Mouse (Mus musculus): ENCODE data around the gene Ror2. TPM values are rescaled to one million over a fixed set of nuclear protein-coding genes. Genes with fewer than 3 reads are reported as not detected.

Gene Ror2
- polyA plus RNA-seq, 1 experiment from 2014 or later = 11.7 TPM

DNA sequence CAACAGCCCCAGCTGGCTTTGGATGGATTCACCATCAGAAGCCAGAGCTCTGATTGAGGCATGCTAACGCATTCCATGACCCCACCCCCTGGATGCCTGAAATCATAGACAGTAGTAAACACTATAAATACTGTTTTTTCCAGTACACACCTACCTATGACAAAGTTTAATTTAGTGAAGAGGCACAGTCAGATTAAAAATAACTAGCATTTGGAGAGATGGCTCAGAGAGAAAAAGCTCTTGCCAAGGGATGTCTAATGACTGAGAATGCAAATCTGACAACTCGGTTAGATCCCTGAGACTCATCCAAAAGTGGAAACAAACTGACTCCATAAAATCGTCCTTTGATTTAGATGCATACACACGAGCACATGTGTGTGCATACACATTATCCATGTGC is 15.4 kb downstream of the Ror2 start:
- Histone ChIP-seq H3K9ac (replicated peaks) (no peak overlapping the region), H3K27me3 (no peaks in the 10 kb centered on the region), H3K27ac (replicated peaks) (no peak overlapping the region), H3K36me3 (no peaks in the 10 kb centered on the region), H3K9me3 (no peaks in the 10 kb centered on the region), H3K4me3 (no peak overlapping the region), H3K4me2 (replicated peaks) (no peak overlapping the region), H3K4me1 (peaks cover 11% of the 10 kb centered on the region; the same call in 1 of the 2 replicates)
- 92% methylated on average over 4 of the region's 4 CpGs for WGBS
- ATAC-seq (ENCODE audit: low FRiP score, low read depth) = no peak

DNA sequence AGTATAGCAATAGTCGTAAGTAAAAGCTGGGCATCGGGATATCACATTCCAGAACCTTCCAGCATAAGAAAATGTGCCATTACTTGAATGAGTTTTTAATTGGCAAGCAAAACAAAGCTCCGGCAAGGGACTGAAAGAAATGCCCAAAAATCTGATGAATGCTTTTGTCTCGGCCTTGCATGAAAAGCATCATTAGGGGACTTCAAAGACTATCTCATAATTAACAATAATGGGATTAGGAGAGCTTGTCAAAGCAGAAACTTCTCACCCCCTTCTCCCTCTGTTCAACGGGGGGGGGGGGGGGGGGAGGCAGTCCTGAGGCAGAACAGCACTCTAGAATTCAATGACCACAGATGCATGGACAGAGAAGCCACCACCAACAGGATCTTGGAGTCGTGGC is 17.4 kb downstream of the Ror2 start:
- ATAC-seq (ENCODE audit: low FRiP score, low read depth) = no peak

DNA sequence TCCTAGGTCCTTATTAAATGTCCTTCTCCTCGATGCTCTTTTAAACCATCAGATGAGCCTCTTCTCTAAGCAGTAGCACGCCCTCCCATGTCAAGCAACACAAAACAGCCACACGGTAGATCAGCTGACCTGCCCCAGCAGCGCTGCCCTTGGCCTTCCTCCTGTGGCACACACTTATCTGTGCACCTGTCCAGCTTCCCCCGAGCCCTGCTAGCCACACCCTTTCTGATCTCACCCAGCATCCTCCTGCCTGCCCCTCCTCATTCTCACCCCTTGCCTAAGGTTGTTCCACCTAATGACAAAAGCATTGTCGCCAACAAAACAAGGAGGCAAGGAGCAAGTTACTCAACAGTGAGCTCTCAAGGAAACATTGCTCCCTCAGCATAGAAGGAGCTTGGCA is 18.1 kb downstream of the Ror2 start:
- Histone ChIP-seq H3K9me3 (no peaks in the 10 kb centered on the region), H3K27me3 (no peaks in the 10 kb centered on the region), H3K4me3 (no peak overlapping the region), H3K4me1 (peaks cover 11% of the 10 kb centered on the region; the same call in 1 of the 2 replicates), H3K4me2 (replicated peaks) (no peak overlapping the region), H3K27ac (replicated peaks) (no peak overlapping the region), H3K36me3 (no peaks in the 10 kb centered on the region), H3K9ac (replicated peaks) (no peak overlapping the region)
- ATAC-seq (ENCODE audit: low FRiP score, low read depth) = no peak
- WGBS = 76% methylated on average over 6 of the region's 6 CpGs

More for the DNA sequence above, 17.4 kb downstream of the Ror2 start:
- Histone ChIP-seq H3K4me3 (no peak overlapping the region), H3K4me1 (peaks cover 11% of the 10 kb centered on the region; the same call in 1 of the 2 replicates), H3K27me3 (no peaks in the 10 kb centered on the region), H3K4me2 (replicated peaks) (no peak overlapping the region), H3K27ac (replicated peaks) (no peak overlapping the region), H3K9ac (replicated peaks) (no peak overlapping the region), H3K9me3 (no peaks in the 10 kb centered on the region), H3K36me3 (no peaks in the 10 kb centered on the region)
- 39% methylated on average over 5 of the region's 6 CpGs for WGBS

DNA sequence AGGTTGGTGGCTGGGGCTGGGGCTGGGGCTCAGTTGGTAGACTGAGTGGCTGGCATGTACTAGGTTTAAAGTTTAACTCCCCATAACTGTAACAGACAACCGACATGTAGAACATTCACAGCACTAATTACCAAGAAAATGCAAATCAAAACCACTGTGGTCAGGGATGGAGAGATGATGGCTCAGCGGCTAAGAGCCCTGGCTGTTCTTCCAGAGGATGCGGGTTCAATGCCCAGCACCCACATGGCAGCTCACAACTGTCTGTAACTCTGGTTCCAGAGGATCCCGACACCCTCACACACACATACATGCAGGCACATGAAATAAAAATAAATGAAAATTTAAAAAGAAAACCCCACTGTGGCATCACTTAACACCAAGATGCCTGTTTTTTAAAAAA is 18.8 kb downstream of the Ror2 start:
- H3K4me1 ChIP-seq = peaks cover 11% of the 10 kb centered on the region; the same call in 1 of the 2 replicates
- ATAC-seq (ENCODE audit: low FRiP score, low read depth) = no peak
- no peak overlapping the region for H3K9ac ChIP-seq (replicated peaks)
- WGBS = 85% methylated on average over 4 of the region's 4 CpGs
- H3K4me3 ChIP-seq = no peak overlapping the region
- H3K4me2 ChIP-seq (replicated peaks) = no peak overlapping the region
- H3K9me3 ChIP-seq = no peaks in the 10 kb centered on the region
- H3K27me3 ChIP-seq = no peaks in the 10 kb centered on the region
- H3K27ac ChIP-seq (replicated peaks) = no peak overlapping the region
- H3K36me3 ChIP-seq = no peaks in the 10 kb centered on the region

DNA sequence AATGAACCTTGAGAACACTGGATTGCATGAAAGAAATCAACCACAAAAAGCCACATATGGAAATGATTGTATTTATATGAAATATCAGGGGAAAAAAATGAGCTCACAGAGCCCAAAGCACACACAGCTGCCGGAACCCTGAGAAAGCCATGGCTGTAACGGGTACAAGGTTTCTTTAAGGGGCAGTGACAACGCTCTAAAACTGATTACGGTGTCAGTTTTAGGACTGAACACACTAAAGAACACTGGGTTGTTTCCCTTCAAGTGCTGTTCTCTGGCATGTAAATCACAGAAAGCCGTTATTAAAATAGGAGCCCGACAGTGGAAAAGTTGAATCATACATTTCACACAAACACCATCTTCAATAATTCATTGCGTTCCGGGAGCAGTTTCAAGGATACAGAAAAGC is 19.4 kb downstream of the Ror2 start:
- Histone ChIP-seq H3K4me2 (replicated peaks) (no peak overlapping the region), H3K9ac (replicated peaks) (no peak overlapping the region), H3K4me1 (peaks cover 11% of the 10 kb centered on the region; the same call in 1 of the 2 replicates), H3K27ac (replicated peaks) (no peak overlapping the region), H3K9me3 (no peaks in the 10 kb centered on the region), H3K4me3 (no peak overlapping the region), H3K36me3 (no peaks in the 10 kb centered on the region), H3K27me3 (no peaks in the 10 kb centered on the region)
- ATAC-seq (ENCODE audit: low FRiP score, low read depth) = no peak
- 87% methylated on average over 8 of the region's 8 CpGs for WGBS

DNA sequence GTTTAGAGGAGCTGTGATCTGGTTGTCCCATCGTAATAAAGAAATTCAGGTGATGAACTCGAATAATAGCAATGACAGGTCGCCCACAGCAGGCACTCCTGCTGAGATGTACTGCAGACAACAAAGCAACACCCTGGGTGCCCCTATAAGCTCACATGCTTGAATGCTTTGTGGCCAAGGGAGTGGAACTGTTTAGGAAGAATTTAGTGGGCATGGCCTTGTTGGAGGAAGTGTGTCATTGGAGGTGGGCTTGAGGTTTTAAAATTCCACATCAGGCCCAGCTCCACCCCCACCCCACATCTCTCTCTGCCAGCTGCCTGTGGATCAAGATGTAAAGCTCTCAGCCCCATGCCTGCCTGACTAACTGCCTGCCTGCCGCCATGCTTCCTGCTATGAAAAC is 21.0 kb downstream of the Ror2 start:
- no peaks in the 10 kb centered on the region for H3K36me3 ChIP-seq
- no peak overlapping the region for H3K4me2 ChIP-seq (replicated peaks)
- no peak overlapping the region for H3K4me3 ChIP-seq
- peaks cover 11% of the 10 kb centered on the region; the same call in 1 of the 2 replicates for H3K4me1 ChIP-seq
- H3K27me3 ChIP-seq = no peaks in the 10 kb centered on the region
- no peak overlapping the region for H3K27ac ChIP-seq (replicated peaks)
- no peak for ATAC-seq (ENCODE audit: low FRiP score, low read depth)
- H3K9ac ChIP-seq (replicated peaks) = no peak overlapping the region
- WGBS = 68% methylated on average over 4 of the region's 4 CpGs
- no peaks in the 10 kb centered on the region for H3K9me3 ChIP-seq

DNA sequence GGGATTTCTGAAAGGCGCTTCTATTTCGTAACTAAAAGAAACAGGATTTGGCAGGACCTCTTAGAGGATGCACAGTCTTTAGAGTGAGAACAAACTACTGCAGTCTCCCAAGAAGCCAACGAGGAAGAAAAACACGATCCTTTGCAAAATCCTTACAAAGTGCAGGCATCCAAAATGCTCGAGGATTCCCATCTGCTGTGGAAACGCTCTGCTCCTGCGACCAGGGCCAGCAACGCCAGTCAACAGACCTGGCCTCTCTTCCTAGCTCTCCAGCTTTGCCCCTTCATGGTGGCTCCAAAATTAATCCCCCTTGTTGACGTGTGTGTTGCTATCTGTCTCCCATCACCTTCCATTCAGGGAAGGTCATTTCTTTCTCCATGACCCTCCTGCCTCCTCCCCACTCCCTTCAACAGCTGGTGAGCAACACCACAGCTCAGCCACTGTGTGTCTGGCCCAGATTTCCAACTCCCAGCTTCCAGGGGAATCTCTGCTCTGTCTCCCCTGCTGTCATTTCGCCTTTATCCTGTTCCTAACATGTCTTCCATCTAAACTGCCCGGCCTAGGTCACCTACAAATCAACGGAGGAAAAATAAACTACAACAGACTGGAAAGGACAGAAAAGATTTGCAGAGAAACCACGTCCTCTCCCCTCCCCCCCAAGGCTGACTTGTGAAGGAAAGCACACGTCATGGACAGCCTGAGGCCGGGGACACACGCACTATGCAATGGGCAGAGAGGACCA is 23.2 kb downstream of the Ror2 start:
- no peak overlapping the region for H3K27ac ChIP-seq (replicated peaks)
- H3K9me3 ChIP-seq = no peaks in the 10 kb centered on the region
- H3K36me3 ChIP-seq = no peaks in the 10 kb centered on the region
- no peak overlapping the region for H3K9ac ChIP-seq (replicated peaks)
- no peaks in the 10 kb centered on the region for H3K27me3 ChIP-seq
- no peak for ATAC-seq (ENCODE audit: low FRiP score, low read depth)
- H3K4me3 ChIP-seq = no peak overlapping the region
- WGBS = 84% methylated on average over 16 of the region's 16 CpGs
- H3K4me2 ChIP-seq (replicated peaks) = no peak overlapping the region
- H3K4me1 ChIP-seq = peaks cover under 1% of the 10 kb centered on the region; the same call in 1 of the 2 replicates

DNA sequence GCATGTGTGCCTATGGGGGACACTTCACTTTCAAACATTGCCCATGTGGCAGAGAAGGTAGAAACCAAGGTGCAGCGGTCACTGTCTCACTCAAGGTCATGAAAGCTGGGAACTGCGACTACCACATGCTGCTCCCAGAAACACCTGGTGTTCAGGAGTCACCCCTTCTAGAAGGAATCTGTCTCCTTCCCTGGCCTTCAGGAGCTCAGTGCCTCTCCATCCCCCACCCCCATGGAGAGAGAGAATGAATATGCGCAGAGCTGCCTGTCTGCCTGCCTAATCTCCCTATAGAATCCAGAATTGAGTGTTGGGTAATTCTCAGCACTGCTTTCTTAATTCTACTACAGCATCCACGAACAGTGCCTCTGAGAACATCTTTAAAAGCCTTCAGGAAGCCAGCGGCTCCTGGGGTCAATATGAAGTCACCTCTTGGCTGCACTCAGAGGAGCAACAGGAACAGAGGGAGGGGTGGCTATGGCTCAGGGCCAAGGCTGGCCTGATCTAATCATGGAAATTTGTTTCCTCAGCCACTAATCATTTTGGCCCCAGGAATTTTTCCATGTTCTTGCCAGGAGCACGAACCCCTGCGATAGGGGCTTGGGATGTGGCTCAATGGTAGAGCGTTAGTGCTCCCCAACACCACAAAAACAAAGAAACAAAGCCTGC is 24.7 kb downstream of the Ror2 start:
- H3K9me3 ChIP-seq = no peaks in the 10 kb centered on the region
- no peak overlapping the region for H3K9ac ChIP-seq (replicated peaks)
- WGBS = 68% methylated on average over 8 of the region's 8 CpGs
- no peaks in the 10 kb centered on the region for H3K27me3 ChIP-seq
- no peak overlapping the region for H3K27ac ChIP-seq (replicated peaks)
- no peak for ATAC-seq (ENCODE audit: low FRiP score, low read depth)
- H3K4me1 ChIP-seq = no peaks in the 10 kb centered on the region
- no peak overlapping the region for H3K4me2 ChIP-seq (replicated peaks)
- no peak overlapping the region for H3K4me3 ChIP-seq
- H3K36me3 ChIP-seq = no peaks in the 10 kb centered on the region

DNA sequence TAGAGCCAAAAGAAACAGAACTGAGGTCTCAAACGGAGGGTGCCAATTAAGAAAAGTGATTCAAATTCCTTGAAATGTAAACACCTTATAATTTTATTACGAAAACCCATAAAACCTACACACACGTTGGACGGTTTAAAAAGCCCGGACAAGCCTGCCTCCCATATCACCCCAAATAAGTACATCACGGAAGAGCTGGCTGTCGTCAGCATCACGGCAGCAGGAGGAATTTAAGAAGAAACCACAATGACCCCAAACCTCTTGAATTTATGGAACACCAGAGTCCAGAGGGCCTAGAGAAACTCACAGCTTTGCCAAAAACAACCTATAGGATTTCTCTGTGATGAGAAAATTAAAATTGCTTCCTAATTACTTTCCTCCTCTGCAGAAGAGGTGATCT is 27.0 kb downstream of the Ror2 start:
- Histone ChIP-seq H3K27me3 (no peaks in the 10 kb centered on the region), H3K4me2 (replicated peaks) (no peak overlapping the region), H3K9ac (replicated peaks) (no peak overlapping the region), H3K9me3 (no peaks in the 10 kb centered on the region), H3K27ac (replicated peaks) (no peak overlapping the region), H3K36me3 (no peaks in the 10 kb centered on the region), H3K4me1 (no peaks in the 10 kb centered on the region), H3K4me3 (no peak overlapping the region)
- 80% methylated on average over 8 of the region's 8 CpGs for WGBS
- ATAC-seq (ENCODE audit: low FRiP score, low read depth) = no peak

DNA sequence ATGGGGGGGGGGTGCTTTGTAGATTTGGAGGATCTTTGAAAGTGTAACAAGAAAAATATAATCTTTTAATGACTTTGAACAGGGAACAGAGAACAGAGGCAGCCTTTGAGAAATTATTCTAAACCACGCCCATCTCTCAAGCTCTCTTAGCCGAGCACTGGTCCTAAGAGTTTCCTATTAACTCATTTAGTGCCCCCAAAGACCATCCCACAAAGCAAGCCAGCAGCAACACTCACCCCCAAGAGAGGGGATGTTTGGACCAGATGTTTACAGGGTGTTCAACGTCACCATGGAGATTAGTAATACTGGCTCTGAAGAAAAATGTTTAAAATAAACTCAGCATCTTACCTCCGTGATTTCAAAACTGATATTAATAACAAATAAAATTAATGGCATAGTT is 27.4 kb downstream of the Ror2 start:
- WGBS = 60% methylated on average over 4 of the region's 4 CpGs
- Histone ChIP-seq H3K4me3 (no peak overlapping the region), H3K4me2 (replicated peaks) (no peak overlapping the region), H3K27me3 (no peaks in the 10 kb centered on the region), H3K36me3 (no peaks in the 10 kb centered on the region), H3K27ac (replicated peaks) (no peak overlapping the region), H3K9ac (replicated peaks) (no peak overlapping the region), H3K4me1 (no peaks in the 10 kb centered on the region), H3K9me3 (no peaks in the 10 kb centered on the region)
- no peak for ATAC-seq (ENCODE audit: low FRiP score, low read depth)

DNA sequence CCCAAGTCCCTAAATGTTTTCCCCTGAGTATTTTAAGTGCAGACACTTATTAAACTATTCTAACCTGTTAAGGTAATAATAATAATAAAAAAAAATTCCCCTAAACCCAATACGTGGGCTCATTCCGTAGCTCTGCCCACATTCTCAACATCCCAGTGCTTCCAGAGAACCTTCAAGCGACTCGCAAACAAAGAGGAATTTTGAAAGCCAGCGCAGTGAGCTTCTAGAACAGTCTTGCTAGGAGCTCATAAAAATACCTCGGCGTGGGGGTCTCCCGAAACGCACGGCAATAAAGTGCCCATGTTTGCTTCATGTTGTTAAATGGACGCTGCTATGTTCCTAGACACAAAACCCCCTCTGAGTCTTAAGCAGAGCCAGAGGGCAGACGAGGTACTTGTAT is 32.7 kb downstream of the Ror2 start:
- Histone ChIP-seq H3K4me3 (no peak overlapping the region), H3K9me3 (no peaks in the 10 kb centered on the region), H3K9ac (replicated peaks) (no peak overlapping the region), H3K27ac (replicated peaks) (no peak overlapping the region), H3K4me2 (replicated peaks) (no peak overlapping the region), H3K4me1 (peaks cover 5% of the 10 kb centered on the region; the same call in 1 of the 2 replicates), H3K27me3 (no peaks in the 10 kb centered on the region), H3K36me3 (no peaks in the 10 kb centered on the region)
- ATAC-seq (ENCODE audit: low FRiP score, low read depth) = no peak
- 94% methylated on average over 12 of the region's 12 CpGs for WGBS

DNA sequence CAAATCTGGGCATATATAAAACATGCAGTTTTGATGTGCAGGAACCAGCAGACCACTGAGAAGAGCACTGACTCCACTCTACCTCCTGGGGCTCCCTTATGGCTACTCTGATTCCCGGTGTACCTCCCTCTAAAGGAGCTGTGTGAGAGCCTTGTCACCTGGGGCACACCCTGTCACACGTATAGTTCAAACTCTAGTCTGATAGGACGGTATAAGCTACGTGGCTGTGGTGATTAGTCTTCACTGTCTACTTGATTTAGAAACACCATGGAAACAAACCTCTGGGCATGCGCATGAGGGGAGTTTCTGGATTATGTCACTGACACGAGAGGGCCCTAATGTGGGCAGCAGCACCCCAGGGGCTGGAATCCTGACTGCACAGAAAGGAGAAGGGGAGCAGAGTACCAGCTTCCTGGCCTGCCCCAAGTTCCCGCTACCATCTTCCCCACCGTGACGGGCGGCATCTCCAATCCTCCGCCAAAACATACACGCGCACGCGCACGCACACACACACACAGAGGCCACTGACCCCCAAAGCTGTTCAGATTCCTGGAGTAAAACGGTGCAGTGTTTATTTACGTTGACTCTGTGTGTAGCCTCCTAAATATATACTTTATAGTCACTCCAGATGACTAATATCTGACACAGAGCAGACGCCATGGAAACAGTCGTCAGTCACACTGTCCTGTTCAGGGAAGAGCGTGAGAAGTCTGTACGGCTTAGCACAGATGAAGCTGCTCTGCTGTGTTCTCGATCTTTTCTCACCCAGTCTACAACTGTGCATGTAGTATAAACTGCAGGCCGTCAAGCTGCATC is 37.1 kb downstream of the Ror2 start:
- WGBS = 76% methylated on average over 24 of the region's 24 CpGs

More for the DNA sequence above, 37.1 kb downstream of the Ror2 start:
- Histone ChIP-seq H3K4me1 (peaks cover 8% of the 10 kb centered on the region; the same call in 1 of the 2 replicates), H3K4me3 (no peak overlapping the region), H3K9me3 (no peaks in the 10 kb centered on the region), H3K27ac (replicated peaks) (no peak overlapping the region), H3K36me3 (no peaks in the 10 kb centered on the region), H3K9ac (replicated peaks) (no peak overlapping the region), H3K27me3 (no peaks in the 10 kb centered on the region), H3K4me2 (replicated peaks) (no peak overlapping the region)
- ATAC-seq (ENCODE audit: low FRiP score, low read depth) = no peak

Data from midbrain, embryonic 12.5 days (tissue).